Mouse (Mus musculus) gastrocnemius, postnatal 25 days (tissue): ENCODE results near the gene Aspscr1. TPM values are rescaled to one million over a fixed set of nuclear protein-coding genes. Genes with fewer than 3 reads are reported as not detected.

Source experiments
- DNase-seq: peaks from one replicate; pipeline ENCODE4 v3.0.0; 2022
- total RNA-seq, 2 experiments: library from RNA; stranded (reverse); gene quantifications; 1 replicate in 1 of 2; 2 replicates in 1 of 2; pipeline ENCODE4 v1.2.3; 2021

Aspscr1 gene
- total RNA-seq, 2 experiments from 2014 or later: 25.8 to 28.8 TPM

GRCm38 (mm10) chr11:120683536-120683935 is 10.8 kb downstream of the Aspscr1 start:
- DNase-seq: no peak

GRCm38 (mm10) chr11:120684086-120684485 is 11.3 kb downstream of the Aspscr1 start:
- peak; percentile 46 for DNase-seq

- no peak for DNase-seq
Observed at GRCm38 (mm10) chr11:120684660-120685059, 11.9 kb downstream of the Aspscr1 start.

GRCm38 (mm10) chr11:120686650-120687272 is 14.0 kb downstream of the Aspscr1 start:
- no peak for DNase-seq

GRCm38 (mm10) chr11:120689365-120689764 is 16.6 kb downstream of the Aspscr1 start:
- DNase-seq: no peak

- DNase-seq: no peak
Observed at GRCm38 (mm10) chr11:120692471-120693011, 19.8 kb downstream of the Aspscr1 start.

GRCm38 (mm10) chr11:120693461-120693860 is 20.7 kb downstream of the Aspscr1 start:
- DNase-seq: no peak

GRCm38 (mm10) chr11:120695184-120695583 is 22.4 kb downstream of the Aspscr1 start:
- DNase-seq: no peak

GRCm38 (mm10) chr11:120695641-120696040 is 22.9 kb downstream of the Aspscr1 start:
- DNase-seq: no peak

- no peak for DNase-seq
Observed at GRCm38 (mm10) chr11:120696568-120696967, 23.8 kb downstream of the Aspscr1 start.

GRCm38 (mm10) chr11:120697741-120698140 is 25.0 kb downstream of the Aspscr1 start:
- DNase-seq: peak; percentile 79

GRCm38 (mm10) chr11:120703696-120704454 is 31.1 kb downstream of the Aspscr1 start:
- DNase-seq: no peak

- DNase-seq: no peak
Observed at GRCm38 (mm10) chr11:120704486-120705325, 31.9 kb downstream of the Aspscr1 start.

GRCm38 (mm10) chr11:120706120-120706519 is 33.3 kb downstream of the Aspscr1 start:
- DNase-seq: no peak

GRCm38 (mm10) chr11:120707225-120707624 is 34.5 kb downstream of the Aspscr1 start:
- no peak for DNase-seq

GRCm38 (mm10) chr11:120707969-120708368 is 35.2 kb downstream of the Aspscr1 start:
- no peak for DNase-seq

GRCm38 (mm10) chr11:120709551-120709950 is 36.8 kb downstream of the Aspscr1 start:
- no peak for DNase-seq

- no peak for DNase-seq
Observed at GRCm38 (mm10) chr11:120710672-120711071, 37.9 kb downstream of the Aspscr1 start.

GRCm38 (mm10) chr11:120711980-120712604 is 39.3 kb downstream of the Aspscr1 start:
- DNase-seq: no peak

- peak; percentile 54 for DNase-seq
Observed at GRCm38 (mm10) chr11:120712771-120713568, 40.2 kb downstream of the Aspscr1 start.
